Mouse (Mus musculus) embryonic facial prominence, embryonic 12.5 days (tissue): Measurements from ENCODE around the gene Reep1. TPM values are rescaled to one million over a fixed set of nuclear protein-coding genes. Genes with fewer than 3 reads are reported as not detected.

Experiments
- ATAC-seq: fragments of 200-750 bp; cut with Nextera tagmentation; 2 replicates; pipeline ENCODE4 v1.8.0; 2017; ENCODE audit not compliant: insufficient number of reproducible peaks, insufficient read depth, low FRiP score, low TSS enrichment
- H3K27ac ChIP-seq: fragments of 300-500 bp; sonication (generic); 2 replicates; pipeline ENCODE4 v1.5.1; 2016; ENCODE audit warnings: mild to moderate bottlenecking
- H3K27me3 ChIP-seq: fragments of 300-500 bp; sonication (generic); 2 replicates; pipeline ENCODE4 v1.6.1; 2016; ENCODE audit warnings: mild to moderate bottlenecking, moderate library complexity
- H3K36me3 ChIP-seq: fragments of 300-500 bp; sonication (generic); 2 replicates; pipeline ENCODE4 v1.6.1; 2016; ENCODE audit warnings: mild to moderate bottlenecking
- H3K4me1 ChIP-seq: fragments of 300-500 bp; sonication (generic); 2 replicates; pipeline ENCODE4 v1.6.1; 2016
- H3K4me2 ChIP-seq: fragments of 300-500 bp; sonication (generic); replicated peaks from 2 replicates; pipeline ENCODE4 v1.6.1; 2016; ENCODE audit warnings: mild to moderate bottlenecking, moderate library complexity
- H3K4me3 ChIP-seq: fragments of 300-500 bp; sonication (generic); 2 replicates; pipeline ENCODE4 v1.5.1; 2016; ENCODE audit warnings: mild to moderate bottlenecking
- H3K9ac ChIP-seq: fragments of 300-500 bp; sonication (generic); 2 replicates; pipeline ENCODE4 v1.6.1; 2016; ENCODE audit warnings: mild to moderate bottlenecking, moderate library complexity
- H3K9me3 ChIP-seq: fragments of 300-500 bp; sonication (generic); 2 replicates; pipeline ENCODE4 v1.6.1; 2016; ENCODE audit warnings: mild to moderate bottlenecking, moderate library complexity
- WGBS: fragments of 180-500 bp; shearing (Covaris S2); methylation state at CpG from one replicate; pipeline ENCODE4 v1.1.7; 2016; 5-methylcytosine and 5-hydroxymethylcytosine counted together
- polyA plus RNA-seq: library from polyadenylated mRNA; unstranded; fragments of >200 nt; fragmentation: Nextera tagmentation; extraction: Ambion mirVana; gene quantifications from 2 replicates; pipeline ENCODE4 v1.2.1, GENCODE M21; 2016

Gene Reep1
- polyA plus RNA-seq: 17.6 and 19.6 TPM in 2 replicates

- Histone ChIP-seq H3K4me3 (peak within 1 kb of the TSS; percentile 66), H3K9ac (peak within 1 kb of the TSS; percentile 56)
- WGBS: under 1% methylated on average over 57 of the region's 91 CpGs
Observed at GRCm38 (mm10) chr6:71707511-71708501, at the start of gene Reep1. Reep1 (plus strand) TSS chr6:71707561.

GRCm38 (mm10) chr6:71658290-71658689, 49.1 kb upstream of the Reep1 start:
- no peak for ATAC-seq
- H3K4me1 ChIP-seq: no peaks in the 10 kb centered on the region
- H3K9ac ChIP-seq: no peak overlapping the region
- H3K27ac ChIP-seq: no peak overlapping the region
- no peak overlapping the region for H3K4me2 ChIP-seq
- H3K4me3 ChIP-seq: no peak overlapping the region
- H3K27me3 ChIP-seq: peaks cover 6% of the 10 kb centered on the region; the same call in 1 of the 2 replicates
- H3K36me3 ChIP-seq: no peaks in the 10 kb centered on the region
- no peaks in the 10 kb centered on the region for H3K9me3 ChIP-seq
- WGBS: 66% methylated on average over 2 of the region's 2 CpGs

More at GRCm38 (mm10) chr6:71707511-71708501, at the start of gene Reep1:
- Histone ChIP-seq H3K4me2 (peak within 1 kb of the TSS; percentile 89), H3K27me3 (peaks cover 35% of the 10 kb centered on the region), H3K9me3 (no peaks in the 10 kb centered on the region), H3K4me1 (no peaks in the 10 kb centered on the region), H3K27ac (0 out of 2 replicates have a peak within 1 kb of the TSS, but pooled peaks have one; percentile 23), H3K36me3 (no peaks in the 10 kb centered on the region)
- peak; percentile 86 for ATAC-seq

- no peak overlapping the region for H3K9ac ChIP-seq
- no peaks in the 10 kb centered on the region for H3K36me3 ChIP-seq
- H3K9me3 ChIP-seq: no peaks in the 10 kb centered on the region
- WGBS: 46% methylated on average over 1 of the region's 1 CpGs
- no peaks in the 10 kb centered on the region for H3K4me1 ChIP-seq
- no peak overlapping the region for H3K4me2 ChIP-seq
- no peak for ATAC-seq
- peaks cover 6% of the 10 kb centered on the region; the same call in 1 of the 2 replicates for H3K27me3 ChIP-seq
- no peak overlapping the region for H3K27ac ChIP-seq
- H3K4me3 ChIP-seq: no peak overlapping the region
Observed at GRCm38 (mm10) chr6:71664511-71664910, 42.9 kb upstream of the Reep1 start.

GRCm38 (mm10) chr6:71673166-71673565, 34.2 kb upstream of the Reep1 start:
- Histone ChIP-seq H3K36me3 (no peaks in the 10 kb centered on the region), H3K4me3 (no peak overlapping the region), H3K9ac (no peak overlapping the region), H3K4me2 (no peak overlapping the region), H3K27me3 (peaks cover 3% of the 10 kb centered on the region; the same call in 1 of the 2 replicates), H3K4me1 (no peaks in the 10 kb centered on the region), H3K9me3 (no peaks in the 10 kb centered on the region), H3K27ac (no peak overlapping the region)
- ATAC-seq: no peak
- WGBS: 69% methylated on average over 2 of the region's 2 CpGs

- H3K9ac ChIP-seq: no peak overlapping the region
- 67% methylated on average over 7 of the region's 7 CpGs for WGBS
Observed at GRCm38 (mm10) chr6:71678891-71679290, 28.5 kb upstream of the Reep1 start.

GRCm38 (mm10) chr6:71695150-71695549, 12.2 kb upstream of the Reep1 start:
- no peaks in the 10 kb centered on the region for H3K36me3 ChIP-seq
- 0 out of 2 replicates have a peak, but pooled peaks cover 3% of the 10 kb centered on the region for H3K27me3 ChIP-seq
- H3K9me3 ChIP-seq: no peaks in the 10 kb centered on the region
- ATAC-seq: no peak
- H3K4me3 ChIP-seq: no peak overlapping the region
- no peaks in the 10 kb centered on the region for H3K4me1 ChIP-seq
- no peak overlapping the region for H3K27ac ChIP-seq
- no peak overlapping the region for H3K4me2 ChIP-seq
- H3K9ac ChIP-seq: no peak overlapping the region
- 92% methylated on average over 2 of the region's 2 CpGs for WGBS

More at GRCm38 (mm10) chr6:71678891-71679290, 28.5 kb upstream of the Reep1 start:
- Histone ChIP-seq H3K4me1 (no peaks in the 10 kb centered on the region), H3K27ac (no peak overlapping the region), H3K9me3 (no peaks in the 10 kb centered on the region), H3K36me3 (no peaks in the 10 kb centered on the region), H3K4me2 (no peak overlapping the region), H3K4me3 (no peak overlapping the region), H3K27me3 (peaks cover 3% of the 10 kb centered on the region; the same call in 1 of the 2 replicates)
- no peak for ATAC-seq

GRCm38 (mm10) chr6:71695599-71695998, 11.8 kb upstream of the Reep1 start:
- ATAC-seq: no peak
- H3K9ac ChIP-seq: no peak overlapping the region
- H3K27me3 ChIP-seq: 0 out of 2 replicates have a peak, but pooled peaks cover 3% of the 10 kb centered on the region
- no peaks in the 10 kb centered on the region for H3K36me3 ChIP-seq
- no peak overlapping the region for H3K27ac ChIP-seq
- H3K4me2 ChIP-seq: no peak overlapping the region
- WGBS: 65% methylated on average over 3 of the region's 3 CpGs
- no peaks in the 10 kb centered on the region for H3K9me3 ChIP-seq
- no peak overlapping the region for H3K4me3 ChIP-seq
- no peaks in the 10 kb centered on the region for H3K4me1 ChIP-seq

- H3K27me3 ChIP-seq: peaks cover 35% of the 10 kb centered on the region
- no peak overlapping the region for H3K27ac ChIP-seq
- 84% methylated on average over 12 of the region's 12 CpGs for WGBS
- no peaks in the 10 kb centered on the region for H3K4me1 ChIP-seq
- no peaks in the 10 kb centered on the region for H3K36me3 ChIP-seq
- 0 out of 2 replicates have a peak overlapping the region, but pooled peaks have one; percentile 66 for H3K4me3 ChIP-seq
- H3K4me2 ChIP-seq: no peak overlapping the region
- H3K9me3 ChIP-seq: no peaks in the 10 kb centered on the region
- no peak for ATAC-seq
- no peak overlapping the region for H3K9ac ChIP-seq
Observed at GRCm38 (mm10) chr6:71706871-71707270, 490 bp upstream of the Reep1 start.

GRCm38 (mm10) chr6:71708528-71708927, 1.2 kb downstream of the Reep1 start:
- Histone ChIP-seq H3K4me1 (no peaks in the 10 kb centered on the region), H3K36me3 (no peaks in the 10 kb centered on the region), H3K4me2 (peak overlapping the region; percentile 89), H3K4me3 (peak overlapping the region; percentile 66), H3K9me3 (no peaks in the 10 kb centered on the region), H3K27ac (no peak overlapping the region), H3K9ac (peak overlapping the region; percentile 56; the same call in 1 of the 2 replicates), H3K27me3 (peaks cover 35% of the 10 kb centered on the region)
- no peak for ATAC-seq
- WGBS: 2% methylated on average over 3 of the region's 3 CpGs

- H3K9me3 ChIP-seq: no peaks in the 10 kb centered on the region
- no peak overlapping the region for H3K4me2 ChIP-seq
- ATAC-seq: no peak
- no peaks in the 10 kb centered on the region for H3K4me1 ChIP-seq
- H3K4me3 ChIP-seq: no peak overlapping the region
- no peak overlapping the region for H3K27ac ChIP-seq
- H3K9ac ChIP-seq: no peak overlapping the region
- H3K27me3 ChIP-seq: peaks cover 31% of the 10 kb centered on the region
- no peaks in the 10 kb centered on the region for H3K36me3 ChIP-seq
- WGBS: 88% methylated on average over 3 of the region's 3 CpGs
Observed at GRCm38 (mm10) chr6:71710323-71710722, 3.0 kb downstream of the Reep1 start.

GRCm38 (mm10) chr6:71711201-71711600, 3.8 kb downstream of the Reep1 start:
- ATAC-seq: no peak
- 89% methylated on average over 5 of the region's 5 CpGs for WGBS
- no peaks in the 10 kb centered on the region for H3K4me1 ChIP-seq
- H3K27ac ChIP-seq: no peak overlapping the region
- H3K9me3 ChIP-seq: no peaks in the 10 kb centered on the region
- H3K9ac ChIP-seq: no peak overlapping the region
- no peak overlapping the region for H3K4me2 ChIP-seq
- H3K4me3 ChIP-seq: no peak overlapping the region
- H3K36me3 ChIP-seq: no peaks in the 10 kb centered on the region
- H3K27me3 ChIP-seq: peaks cover 31% of the 10 kb centered on the region

GRCm38 (mm10) chr6:71713532-71713931, 6.2 kb downstream of the Reep1 start:
- H3K27ac ChIP-seq: no peak overlapping the region
- H3K4me1 ChIP-seq: no peaks in the 10 kb centered on the region
- H3K27me3 ChIP-seq: peaks cover 9% of the 10 kb centered on the region
- 72% methylated on average over 2 of the region's 2 CpGs for WGBS
- H3K4me2 ChIP-seq: no peak overlapping the region
- H3K36me3 ChIP-seq: no peaks in the 10 kb centered on the region
- H3K9ac ChIP-seq: no peak overlapping the region
- H3K4me3 ChIP-seq: no peak overlapping the region
- H3K9me3 ChIP-seq: no peaks in the 10 kb centered on the region
- ATAC-seq: no peak
